Mouse (Mus musculus) neural tube, embryonic 10.5 days (tissue): ENCODE data around the gene Ggnbp2.

Source experiments
- DNase-seq: peaks from one replicate; pipeline ENCODE4 v3.0.0-alpha.2; 2017; ENCODE audit warnings: low spot score; ENCODE audit errors: extremely low spot score

Ggnbp2 gene

GRCm38 (mm10) chr11:84826185-84826584, 44.4 kb downstream of the Ggnbp2 start:
- DNase-seq = no peak

DNA sequence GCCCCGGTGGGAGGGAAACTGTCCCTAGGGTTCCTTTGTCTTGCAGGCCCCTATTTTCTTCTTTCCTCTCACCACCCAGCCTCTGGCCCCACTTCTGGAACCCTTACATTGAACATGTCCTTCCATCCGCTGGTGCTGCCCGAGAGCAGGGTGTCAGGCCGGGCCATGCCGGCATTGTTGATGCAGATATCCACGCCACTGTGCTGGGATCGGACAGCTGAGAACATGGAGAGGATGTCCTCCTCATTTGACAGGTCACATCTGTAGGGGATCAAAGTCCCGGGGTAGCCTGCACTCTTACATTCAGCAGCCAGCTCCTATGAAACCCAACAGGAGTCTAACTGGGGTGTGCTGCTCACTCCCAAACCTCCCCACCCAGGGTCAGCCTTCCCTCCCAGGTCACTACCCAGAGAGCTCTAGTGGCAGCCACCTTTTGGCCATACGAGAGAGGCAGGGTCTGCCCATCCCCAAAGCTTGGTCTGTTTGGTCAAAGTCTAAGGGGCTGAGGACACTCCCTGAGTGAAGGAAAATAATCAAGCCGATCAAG, 45.3 kb downstream of the Ggnbp2 start:
- no peak for DNase-seq

GRCm38 (mm10) chr11:84823484-84823897, 47.1 kb downstream of the Ggnbp2 start:
- no peak for DNase-seq

DNA sequence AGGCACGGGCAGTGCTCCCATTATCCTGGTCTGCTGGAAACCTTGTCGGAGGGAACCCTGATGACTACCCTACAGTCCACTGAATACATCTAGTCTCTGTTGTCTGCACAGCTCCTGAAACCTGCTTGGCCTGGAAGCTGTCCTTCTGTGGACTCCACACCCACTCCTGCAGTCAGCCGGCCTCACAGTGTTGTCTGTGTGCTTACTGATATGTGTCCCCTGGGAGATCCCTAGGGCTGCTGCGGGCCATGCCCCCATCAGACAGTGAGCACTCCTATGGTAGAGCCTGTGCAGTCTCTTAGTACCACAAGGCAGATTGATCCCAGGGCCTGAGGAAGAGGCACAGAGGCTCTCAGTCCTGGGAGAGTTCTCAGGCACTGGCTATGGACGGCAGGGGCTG, 48.1 kb downstream of the Ggnbp2 start:
- DNase-seq = no peak

DNA sequence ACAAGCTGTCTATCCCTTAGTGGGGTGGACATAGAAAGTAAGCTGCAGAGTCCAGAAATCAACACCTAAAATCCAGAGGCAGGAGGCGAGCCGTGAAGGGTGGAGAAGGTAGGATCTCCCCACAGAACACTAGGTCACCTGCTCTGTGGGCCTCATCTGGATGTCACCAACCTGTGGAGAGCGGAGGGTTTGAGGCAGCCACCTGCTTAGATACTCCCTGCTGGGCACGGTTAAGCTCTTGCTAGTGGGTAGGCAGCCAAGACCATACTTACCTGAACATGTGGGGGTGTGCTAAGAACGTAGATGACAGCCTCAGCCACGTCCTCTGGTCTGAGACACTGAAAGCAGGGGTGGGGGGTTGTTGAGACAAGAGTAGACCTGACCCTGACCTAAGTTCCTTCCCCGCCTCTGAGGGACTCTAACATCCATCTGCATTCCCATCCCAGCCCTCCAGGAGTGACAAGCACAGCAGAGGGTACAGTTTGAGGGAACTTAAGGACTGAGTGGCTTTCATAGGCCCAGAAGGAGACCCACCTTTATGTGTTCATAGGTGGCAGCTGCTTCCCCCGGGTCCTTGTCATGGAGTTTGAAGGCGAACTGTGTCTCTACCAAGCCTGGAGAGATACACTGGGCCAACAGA, 49.4 kb downstream of the Ggnbp2 start:
- DNase-seq = no peak

DNA sequence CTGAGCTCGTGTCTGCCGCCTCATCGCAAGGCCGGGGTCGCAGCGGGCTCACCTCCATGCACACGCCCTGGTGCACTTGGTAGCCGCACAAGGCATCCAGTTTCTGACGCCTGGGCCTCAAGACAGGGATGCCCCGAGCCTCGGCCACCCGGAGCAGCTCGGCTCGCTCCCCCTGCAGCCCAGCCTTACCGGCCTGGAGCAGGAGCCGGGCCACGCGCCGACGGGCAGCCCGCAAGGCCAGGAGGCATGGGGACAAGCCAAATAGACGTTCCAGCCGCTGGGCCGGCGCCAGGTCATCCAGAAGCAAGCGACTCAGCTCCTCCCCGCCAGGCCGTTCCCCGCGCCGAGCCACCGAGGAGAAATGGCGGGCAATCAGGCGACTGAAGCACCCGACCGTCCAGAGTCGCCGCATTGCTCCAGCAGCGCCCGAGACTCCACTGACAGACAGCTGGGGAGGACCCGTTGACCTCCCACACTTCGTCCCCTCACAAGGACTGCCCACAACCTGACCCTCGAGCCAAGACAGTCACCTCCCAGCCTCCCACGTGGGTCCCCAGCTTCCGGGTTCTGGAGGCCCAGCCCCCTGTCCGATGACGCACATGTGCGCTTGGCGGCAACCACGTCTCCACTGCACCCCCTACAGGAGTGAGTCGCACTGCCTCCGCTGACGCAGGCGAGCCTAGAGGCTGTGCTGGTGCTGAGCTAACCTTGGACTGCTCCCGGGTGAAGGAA, 51.5 kb downstream of the Ggnbp2 start, which contains the start of gene Mrm1:
Gene Mrm1 (minus strand): TSS at position 555 of the 732 bp plus-strand sequence.
- peak; percentile 93 for DNase-seq

- peak; percentile 70 for DNase-seq
Observed at GRCm38 (mm10) chr11:84818085-84818960, 52.3 kb downstream of the Ggnbp2 start.

GRCm38 (mm10) chr11:84817362-84817761, 53.3 kb downstream of the Ggnbp2 start:
- DNase-seq = no peak

DNA sequence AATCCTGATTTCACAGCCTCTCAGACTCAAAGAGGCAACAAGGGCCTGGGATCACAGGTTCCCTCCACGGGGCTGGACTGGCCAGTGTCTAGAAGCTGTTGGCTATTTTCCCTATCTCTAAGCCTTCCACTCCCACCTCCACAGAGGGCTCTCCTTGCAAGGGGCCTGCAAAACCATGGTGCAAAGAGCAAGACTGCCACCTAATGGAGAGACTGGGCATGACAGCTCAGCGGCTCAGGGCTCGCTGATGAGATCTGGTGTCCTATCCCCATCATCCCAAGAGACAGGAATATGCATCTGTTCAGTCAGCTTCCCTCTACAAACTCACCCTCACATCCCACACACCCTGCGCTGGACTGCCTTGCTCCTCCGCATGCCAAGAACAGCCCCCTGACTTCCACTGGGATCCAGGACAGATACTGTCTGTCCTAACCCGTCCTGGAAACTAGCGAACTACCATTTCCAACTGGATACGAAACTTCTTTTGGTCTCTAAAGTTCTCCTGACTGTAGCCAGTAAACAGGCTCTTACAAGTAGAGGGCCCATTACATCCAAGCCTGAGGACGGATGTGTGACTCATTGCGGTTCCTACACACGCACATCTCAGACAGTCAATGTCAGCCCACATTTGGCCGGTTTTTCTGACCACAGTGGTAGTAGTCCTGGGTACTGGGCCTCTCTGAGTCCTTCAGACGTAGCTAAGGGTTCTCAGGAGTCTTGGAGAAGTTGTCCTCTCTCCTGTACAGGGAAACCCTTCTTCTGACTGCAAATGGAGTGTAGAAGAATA, 56.7 kb downstream of the Ggnbp2 start:
- peak; percentile 92 for DNase-seq

- no peak for DNase-seq
Observed at GRCm38 (mm10) chr11:84804373-84804772, 66.2 kb downstream of the Ggnbp2 start.

GRCm38 (mm10) chr11:84797627-84798353, 72.8 kb downstream of the Ggnbp2 start:
- peak; percentile 90 for DNase-seq

DNA sequence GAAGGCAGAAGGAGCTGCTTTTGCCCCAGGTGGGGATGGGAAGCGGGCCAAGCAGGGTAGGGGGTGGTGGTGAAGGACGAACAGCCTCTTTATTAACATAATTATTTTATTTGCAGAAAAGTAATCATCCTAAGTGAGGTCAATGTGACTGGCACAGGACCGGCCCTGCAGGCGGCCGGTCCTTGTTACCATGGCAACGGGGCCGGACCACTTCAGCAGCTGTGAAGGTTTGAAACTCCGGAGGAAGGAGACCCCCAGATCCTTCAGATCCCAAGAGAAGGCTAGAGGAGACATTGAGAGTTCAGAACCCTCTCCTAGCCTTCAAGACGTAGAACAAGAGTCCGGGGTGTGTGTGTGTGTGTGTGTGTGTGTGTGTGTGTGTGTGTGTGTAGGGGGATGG, 73.6 kb downstream of the Ggnbp2 start:
- DNase-seq = peak; percentile 36

DNA sequence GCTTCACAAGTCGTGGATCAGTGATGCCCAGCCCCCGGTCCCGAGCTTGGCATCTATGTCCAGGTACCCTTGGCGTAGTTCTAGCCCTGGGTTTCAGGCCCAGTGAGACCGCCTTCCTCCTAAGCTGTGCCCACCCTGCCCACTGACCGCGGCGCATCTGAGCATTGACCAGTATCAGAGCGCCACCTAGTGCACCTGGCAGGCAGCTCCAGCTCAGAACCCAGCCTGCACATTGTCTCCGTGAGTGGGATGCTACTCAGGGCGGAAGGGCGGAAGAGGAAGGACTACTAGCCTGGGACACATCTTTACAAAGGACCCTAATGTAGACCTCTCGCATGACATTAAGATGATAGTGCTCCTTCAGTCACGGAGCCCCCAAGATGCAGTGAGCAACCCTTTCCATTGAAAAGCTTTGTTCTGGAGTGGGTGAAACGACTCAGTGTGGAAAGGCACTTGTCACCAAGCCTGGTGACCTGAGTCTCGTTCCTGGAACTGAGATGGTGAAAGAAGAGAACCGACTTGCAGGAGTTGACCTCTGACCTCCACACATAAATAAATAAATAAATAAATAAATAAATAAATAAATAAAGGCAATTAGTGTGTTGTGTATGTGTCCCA, 76.0 kb downstream of the Ggnbp2 start:
- DNase-seq = peak; percentile 88

DNA sequence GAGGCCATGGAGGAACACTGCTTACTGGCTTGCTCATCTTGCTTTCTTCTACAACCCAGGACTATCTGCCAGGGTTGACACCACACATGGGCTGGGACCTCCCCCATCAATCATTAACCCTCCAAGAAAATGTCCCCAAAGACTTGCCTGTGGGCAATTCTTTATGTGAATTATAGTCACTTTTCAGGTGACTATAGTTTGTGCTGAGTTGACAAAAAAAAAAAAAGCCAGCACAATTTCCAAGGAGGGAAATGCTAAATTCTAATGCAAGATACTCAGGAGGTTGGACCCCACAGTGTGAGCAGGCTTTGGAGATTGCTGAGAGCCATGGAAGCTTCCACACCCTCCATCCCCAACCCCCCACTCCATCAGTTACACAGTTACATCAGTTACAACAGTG, 77.1 kb downstream of the Ggnbp2 start:
- DNase-seq = no peak

DNA sequence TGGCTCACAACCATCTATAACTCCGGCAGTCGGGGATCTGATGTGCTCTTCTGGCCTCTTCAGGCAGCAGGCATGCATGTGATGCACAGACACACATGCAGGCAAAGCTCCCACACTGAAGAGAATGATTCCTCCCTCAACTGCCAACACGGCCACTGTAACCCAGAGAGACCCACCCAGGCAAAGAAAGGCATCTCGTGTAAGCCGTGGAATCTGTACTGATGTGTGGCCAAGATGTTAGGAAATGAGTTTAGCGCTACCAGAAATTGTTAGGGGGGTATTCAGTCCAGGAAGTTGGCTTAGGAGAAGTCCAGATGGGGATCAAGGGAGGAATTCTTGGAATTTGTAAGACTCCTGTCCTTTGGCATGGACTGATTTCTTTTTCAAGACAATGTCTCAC, 80.2 kb downstream of the Ggnbp2 start:
- DNase-seq = no peak
